Mouse (Mus musculus): ENCODE data around the gene Itpkb. TPM values are rescaled to one million over a fixed set of nuclear protein-coding genes. Genes with fewer than 3 reads are reported as not detected.

Gene Itpkb
- polyA plus RNA-seq, 1 experiment from 2014 or later = 1.4 TPM

GRCm38 (mm10) chr1:180407171-180407671 is 76.9 kb downstream of the Itpkb start:
- WGBS (ENCODE audit: insufficient replicate concordance) = 18% methylated on average over 16 of the region's 16 CpGs
- H3K36me3 ChIP-seq (ENCODE audit: control insufficient read depth, insufficient read depth) = no peaks in the 10 kb centered on the region
- no peak overlapping the region for H3K4me3 ChIP-seq (ENCODE audit: low read depth, low read length)
- H3K27ac ChIP-seq (ENCODE audit: low read length) = no peak overlapping the region
- H3K27me3 ChIP-seq (ENCODE audit: control insufficient read depth, insufficient read depth, low read depth, low read length) = no peaks in the 10 kb centered on the region
- H3K9ac ChIP-seq (ENCODE audit: low read depth, low read length) = no peak overlapping the region
- H3K4me2 ChIP-seq (ENCODE audit: low read depth, low read length) = peak overlapping the region; percentile 22; the same call in 1 of the 2 replicates
- peaks cover 10% of the 10 kb centered on the region for H3K4me1 ChIP-seq (ENCODE audit: control insufficient read depth, low read depth, low read length)
- H3K9me3 ChIP-seq (replicated peaks; ENCODE audit: control insufficient read depth, low read length) = no peaks in the 10 kb centered on the region
- ATAC-seq (ENCODE audit: low read depth) = peak; percentile 41; the same call in 1 of the 2 replicates

DNA sequence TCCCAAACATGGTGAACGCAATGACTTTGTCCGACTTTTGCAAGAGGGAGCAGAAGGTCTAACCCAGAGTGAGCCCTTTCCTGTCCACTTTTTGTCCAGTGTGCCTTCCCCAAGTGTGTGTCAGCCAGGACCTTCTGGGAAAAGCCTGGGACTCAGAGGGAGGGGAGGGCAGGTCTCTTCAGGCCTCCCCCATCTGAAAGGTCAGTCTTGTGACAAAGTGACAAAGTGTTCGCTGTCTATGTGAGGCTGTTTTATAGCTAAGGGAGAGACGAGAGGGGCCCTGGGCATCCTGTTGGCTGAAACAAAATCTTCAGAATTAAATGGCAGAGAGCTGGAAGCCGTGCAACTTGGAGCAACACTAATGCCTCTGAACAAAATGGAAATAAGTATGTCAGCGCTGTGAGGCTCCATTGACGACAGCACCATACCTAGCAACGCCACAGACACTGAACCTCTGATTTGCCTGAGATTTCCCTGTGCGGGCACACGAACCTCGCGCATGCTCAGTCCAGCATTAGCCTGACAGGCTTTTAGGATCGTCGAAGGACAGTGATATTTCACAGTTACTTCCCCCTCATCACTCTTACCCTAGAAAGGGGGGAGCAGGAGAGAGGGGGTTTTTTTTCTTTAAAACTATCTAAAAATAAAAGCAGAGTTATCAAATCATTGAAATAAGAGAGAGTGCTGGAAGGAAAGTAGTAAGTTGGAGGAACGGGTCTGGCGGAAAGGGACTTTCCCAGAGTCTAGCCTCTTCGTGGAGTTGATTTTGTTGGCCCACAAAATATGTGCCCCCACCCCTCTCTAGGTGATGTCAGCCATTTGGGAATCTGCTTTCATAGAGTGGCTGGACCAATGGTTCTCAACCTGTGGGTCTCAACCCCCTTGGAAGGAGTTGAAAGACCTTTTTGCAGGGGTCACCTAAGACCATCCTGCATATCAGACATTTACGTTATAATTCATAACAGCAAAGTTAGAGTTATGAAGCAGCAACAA is 77.7 kb downstream of the Itpkb start:
- Histone ChIP-seq H3K27ac (ENCODE audit: low read length) (no peak overlapping the region), H3K4me3 (ENCODE audit: low read depth, low read length) (no peak overlapping the region), H3K27me3 (ENCODE audit: control insufficient read depth, insufficient read depth, low read depth, low read length) (no peaks in the 10 kb centered on the region), H3K4me2 (ENCODE audit: low read depth, low read length) (no peak overlapping the region), H3K9me3 (replicated peaks; ENCODE audit: control insufficient read depth, low read length) (no peaks in the 10 kb centered on the region), H3K4me1 (ENCODE audit: control insufficient read depth, low read depth, low read length) (peaks cover 10% of the 10 kb centered on the region), H3K36me3 (ENCODE audit: control insufficient read depth, insufficient read depth) (no peaks in the 10 kb centered on the region), H3K9ac (ENCODE audit: low read depth, low read length) (no peak overlapping the region)
- WGBS (ENCODE audit: insufficient replicate concordance) = 68% methylated on average over 18 of the region's 18 CpGs
- no peak for ATAC-seq (ENCODE audit: low read depth)

GRCm38 (mm10) chr1:180408832-180409231 is 78.5 kb downstream of the Itpkb start:
- Histone ChIP-seq H3K9ac (ENCODE audit: low read depth, low read length) (no peak overlapping the region), H3K27ac (ENCODE audit: low read length) (no peak overlapping the region), H3K4me3 (ENCODE audit: low read depth, low read length) (no peak overlapping the region), H3K27me3 (ENCODE audit: control insufficient read depth, insufficient read depth, low read depth, low read length) (no peaks in the 10 kb centered on the region), H3K4me1 (ENCODE audit: control insufficient read depth, low read depth, low read length) (peaks cover 10% of the 10 kb centered on the region), H3K36me3 (ENCODE audit: control insufficient read depth, insufficient read depth) (no peaks in the 10 kb centered on the region), H3K9me3 (replicated peaks; ENCODE audit: control insufficient read depth, low read length) (no peaks in the 10 kb centered on the region), H3K4me2 (ENCODE audit: low read depth, low read length) (no peak overlapping the region)
- ATAC-seq (ENCODE audit: low read depth) = peak; percentile 17; the same call in 1 of the 2 replicates
- 64% methylated on average over 9 of the region's 9 CpGs for WGBS (ENCODE audit: insufficient replicate concordance)

GRCm38 (mm10) chr1:180409771-180410170 is 79.5 kb downstream of the Itpkb start:
- Histone ChIP-seq H3K9me3 (replicated peaks; ENCODE audit: control insufficient read depth, low read length) (no peaks in the 10 kb centered on the region), H3K36me3 (ENCODE audit: control insufficient read depth, insufficient read depth) (no peaks in the 10 kb centered on the region), H3K4me3 (ENCODE audit: low read depth, low read length) (no peak overlapping the region), H3K9ac (ENCODE audit: low read depth, low read length) (no peak overlapping the region), H3K27ac (ENCODE audit: low read length) (no peak overlapping the region), H3K4me2 (ENCODE audit: low read depth, low read length) (no peak overlapping the region), H3K4me1 (ENCODE audit: control insufficient read depth, low read depth, low read length) (peaks cover 8% of the 10 kb centered on the region), H3K27me3 (ENCODE audit: control insufficient read depth, insufficient read depth, low read depth, low read length) (no peaks in the 10 kb centered on the region)
- ATAC-seq (ENCODE audit: low read depth) = no peak
- 47% methylated on average over 5 of the region's 5 CpGs for WGBS (ENCODE audit: insufficient replicate concordance)

DNA sequence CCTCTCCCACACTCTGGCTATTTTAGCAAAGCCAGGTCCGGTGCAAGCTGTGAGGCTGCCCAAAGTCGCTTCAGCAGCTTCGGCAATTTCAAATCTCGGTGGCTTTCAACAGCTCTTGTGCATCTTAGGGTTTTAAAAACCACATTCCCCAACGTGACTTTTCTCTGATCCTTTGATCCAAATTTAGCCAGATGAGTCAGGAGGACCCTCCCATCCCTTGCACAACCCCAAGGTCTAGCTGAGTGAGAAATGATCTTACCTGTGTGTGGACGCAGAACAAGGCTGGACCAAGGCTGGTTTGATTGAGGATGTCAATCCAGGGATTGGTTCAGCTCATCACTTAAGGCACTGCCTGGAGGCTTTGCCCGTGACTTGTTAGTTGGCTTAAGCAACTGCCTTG is 80.0 kb downstream of the Itpkb start:
- Histone ChIP-seq H3K9ac (ENCODE audit: low read depth, low read length) (no peak overlapping the region), H3K9me3 (replicated peaks; ENCODE audit: control insufficient read depth, low read length) (no peaks in the 10 kb centered on the region), H3K4me1 (ENCODE audit: control insufficient read depth, low read depth, low read length) (peaks cover 7% of the 10 kb centered on the region), H3K27me3 (ENCODE audit: control insufficient read depth, insufficient read depth, low read depth, low read length) (no peaks in the 10 kb centered on the region), H3K4me3 (ENCODE audit: low read depth, low read length) (no peak overlapping the region), H3K36me3 (ENCODE audit: control insufficient read depth, insufficient read depth) (no peaks in the 10 kb centered on the region), H3K27ac (ENCODE audit: low read length) (no peak overlapping the region), H3K4me2 (ENCODE audit: low read depth, low read length) (no peak overlapping the region)
- no peak for ATAC-seq (ENCODE audit: low read depth)
- 57% methylated on average over 7 of the region's 7 CpGs for WGBS (ENCODE audit: insufficient replicate concordance)

DNA sequence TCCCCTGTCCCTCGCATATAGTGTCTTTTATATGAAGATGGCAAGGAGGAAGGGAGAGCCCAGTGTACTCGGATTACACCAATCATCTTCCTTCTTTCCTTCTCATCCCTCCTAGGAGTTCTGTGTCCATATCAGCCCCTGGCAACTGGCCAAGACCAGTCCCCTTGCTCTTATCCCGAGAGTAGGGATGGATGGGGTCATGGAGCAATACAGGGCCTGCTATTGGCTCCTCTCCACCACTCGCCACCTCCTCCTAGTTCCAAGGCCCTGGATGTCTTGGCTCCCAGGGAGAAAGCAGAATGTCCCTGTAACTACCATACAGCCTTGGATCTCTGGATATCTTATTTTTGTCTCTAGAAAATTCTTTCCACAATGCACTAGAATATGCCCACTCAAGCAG is 84.8 kb downstream of the Itpkb start:
- Histone ChIP-seq H3K9ac (ENCODE audit: low read depth, low read length) (no peak overlapping the region), H3K36me3 (ENCODE audit: control insufficient read depth, insufficient read depth) (no peaks in the 10 kb centered on the region), H3K9me3 (replicated peaks; ENCODE audit: control insufficient read depth, low read length) (no peaks in the 10 kb centered on the region), H3K27me3 (ENCODE audit: control insufficient read depth, insufficient read depth, low read depth, low read length) (no peaks in the 10 kb centered on the region), H3K4me3 (ENCODE audit: low read depth, low read length) (no peak overlapping the region), H3K4me1 (ENCODE audit: control insufficient read depth, low read depth, low read length) (no peaks in the 10 kb centered on the region; the same call in 1 of the 2 replicates), H3K4me2 (ENCODE audit: low read depth, low read length) (no peak overlapping the region), H3K27ac (ENCODE audit: low read length) (no peak overlapping the region)
- no peak for ATAC-seq (ENCODE audit: low read depth)
- WGBS (ENCODE audit: insufficient replicate concordance) = 59% methylated on average over 4 of the region's 4 CpGs

DNA sequence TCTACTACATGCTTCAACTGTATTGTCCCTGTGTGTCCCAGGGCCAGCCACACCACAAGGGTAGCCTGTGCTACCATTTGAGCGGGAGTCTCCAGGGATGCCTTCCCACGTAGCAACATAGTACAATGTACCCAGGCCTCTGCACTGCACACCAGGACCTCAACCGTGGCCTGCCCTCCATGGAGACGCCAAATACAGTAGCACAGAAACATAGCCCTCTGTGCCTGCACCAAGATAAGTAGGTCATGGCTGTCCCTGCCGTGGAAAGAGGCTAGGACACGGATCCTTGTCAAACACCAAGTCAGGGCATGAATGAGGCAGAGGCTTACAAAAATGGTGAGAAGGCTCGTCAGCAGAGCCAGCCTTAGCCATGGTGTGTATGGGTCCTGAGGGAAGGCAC is 85.6 kb downstream of the Itpkb start:
- Histone ChIP-seq H3K4me2 (ENCODE audit: low read depth, low read length) (no peak overlapping the region), H3K9me3 (replicated peaks; ENCODE audit: control insufficient read depth, low read length) (no peaks in the 10 kb centered on the region), H3K27me3 (ENCODE audit: control insufficient read depth, insufficient read depth, low read depth, low read length) (no peaks in the 10 kb centered on the region), H3K36me3 (ENCODE audit: control insufficient read depth, insufficient read depth) (no peaks in the 10 kb centered on the region), H3K9ac (ENCODE audit: low read depth, low read length) (no peak overlapping the region), H3K4me1 (ENCODE audit: control insufficient read depth, low read depth, low read length) (no peaks in the 10 kb centered on the region; the same call in 1 of the 2 replicates), H3K27ac (ENCODE audit: low read length) (no peak overlapping the region), H3K4me3 (ENCODE audit: low read depth, low read length) (no peak overlapping the region)
- WGBS (ENCODE audit: insufficient replicate concordance) = 69% methylated on average over 7 of the region's 7 CpGs
- no peak for ATAC-seq (ENCODE audit: low read depth)

- no peaks in the 10 kb centered on the region for H3K9me3 ChIP-seq (replicated peaks; ENCODE audit: control insufficient read depth, low read length)
- no peak overlapping the region for H3K27ac ChIP-seq (ENCODE audit: low read length)
- ATAC-seq (ENCODE audit: low read depth) = no peak
- H3K4me3 ChIP-seq (ENCODE audit: low read depth, low read length) = no peak overlapping the region
- H3K36me3 ChIP-seq (ENCODE audit: control insufficient read depth, insufficient read depth) = no peaks in the 10 kb centered on the region
- no peak overlapping the region for H3K9ac ChIP-seq (ENCODE audit: low read depth, low read length)
- H3K4me2 ChIP-seq (ENCODE audit: low read depth, low read length) = no peak overlapping the region
- no peaks in the 10 kb centered on the region for H3K27me3 ChIP-seq (ENCODE audit: control insufficient read depth, insufficient read depth, low read depth, low read length)
- no peaks in the 10 kb centered on the region; the same call in 1 of the 2 replicates for H3K4me1 ChIP-seq (ENCODE audit: control insufficient read depth, low read depth, low read length)
- 18% methylated on average over 2 of the region's 2 CpGs for WGBS (ENCODE audit: insufficient replicate concordance)
Observed at GRCm38 (mm10) chr1:180417118-180417517, 86.8 kb downstream of the Itpkb start.

DNA sequence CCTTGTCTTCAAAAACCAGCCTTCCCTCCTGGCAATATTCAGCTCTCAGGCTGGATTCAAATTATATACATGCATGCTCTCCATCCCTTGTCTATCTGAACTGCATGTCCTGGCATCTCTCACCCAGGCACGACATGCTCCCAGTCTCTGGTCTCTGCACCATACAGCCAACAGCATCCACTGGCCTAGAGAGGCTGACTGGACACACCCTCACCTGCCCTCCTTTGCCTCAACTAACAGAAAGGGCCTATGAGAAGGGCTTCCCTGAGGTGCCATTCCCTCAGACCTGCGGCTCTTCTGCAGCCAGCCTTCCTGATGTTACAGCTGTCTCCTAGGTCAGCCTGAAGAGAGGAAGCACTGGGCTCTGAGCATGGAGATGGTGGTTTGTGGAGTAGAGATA is 88.8 kb downstream of the Itpkb start:
- H3K4me1 ChIP-seq (ENCODE audit: control insufficient read depth, low read depth, low read length) = no peaks in the 10 kb centered on the region; the same call in 1 of the 2 replicates
- H3K9me3 ChIP-seq (replicated peaks; ENCODE audit: control insufficient read depth, low read length) = no peaks in the 10 kb centered on the region
- H3K27ac ChIP-seq (ENCODE audit: low read length) = no peak overlapping the region
- H3K4me3 ChIP-seq (ENCODE audit: low read depth, low read length) = no peak overlapping the region
- H3K9ac ChIP-seq (ENCODE audit: low read depth, low read length) = no peak overlapping the region
- no peaks in the 10 kb centered on the region for H3K27me3 ChIP-seq (ENCODE audit: control insufficient read depth, insufficient read depth, low read depth, low read length)
- ATAC-seq (ENCODE audit: low read depth) = no peak
- H3K36me3 ChIP-seq (ENCODE audit: control insufficient read depth, insufficient read depth) = no peaks in the 10 kb centered on the region
- 75% methylated on average over 2 of the region's 2 CpGs for WGBS (ENCODE audit: insufficient replicate concordance)
- no peak overlapping the region for H3K4me2 ChIP-seq (ENCODE audit: low read depth, low read length)
